Mouse (Mus musculus) lung, adult 2 months (tissue): ENCODE data around the gene Pramef8.

ENCODE experiments used
- CTCF ChIP-seq: fragments of 200-500 bp; IDR thresholded peaks from 2 replicates; pipeline ENCODE4 v1.5.1; 2011; ENCODE audit warnings: mild to moderate bottlenecking, low read length, control low read depth; ENCODE audit not compliant: insufficient read depth
- POLR2A ChIP-seq: fragments of 200-500 bp; IDR thresholded peaks from 2 replicates; pipeline ENCODE4 v1.6.1; 2011; ENCODE audit warnings: low read depth, mild to moderate bottlenecking, control low read depth, low read length, borderline replicate concordance; ENCODE audit errors: extremely low read depth

DNA sequence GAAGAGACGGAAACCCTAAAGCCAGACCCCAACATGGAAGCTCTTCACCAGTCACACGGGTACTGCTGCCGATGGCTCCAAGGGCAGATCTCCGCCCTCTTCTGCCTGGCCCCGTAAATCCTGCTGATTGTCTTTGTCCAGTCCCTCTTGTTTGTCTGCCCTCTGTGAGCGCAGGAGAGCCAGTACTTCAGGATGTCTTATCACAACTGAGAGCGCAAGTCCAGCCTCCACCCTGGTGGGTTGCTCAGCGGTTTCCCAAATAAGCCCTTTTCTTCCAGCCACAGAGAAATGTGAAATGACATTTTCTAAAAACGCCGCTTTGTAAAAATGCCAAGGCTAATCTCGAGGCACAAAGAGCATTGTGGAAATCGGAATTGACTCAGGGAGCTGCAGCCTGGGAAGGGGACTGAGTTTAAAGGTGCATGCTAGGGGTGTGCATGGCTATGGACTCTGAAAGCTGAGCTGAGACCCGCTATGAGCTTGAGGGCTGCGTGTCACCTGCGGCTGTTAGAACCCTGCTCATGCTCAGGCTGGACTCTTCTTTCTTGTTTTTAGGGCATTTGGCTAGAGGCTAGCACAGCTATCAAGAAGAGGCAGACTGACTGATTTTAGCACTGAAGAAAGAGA lies 45.7 kb upstream of the Pramef8 start:
- no peak for TF ChIP-seq POLR2A
- TF ChIP-seq CTCF = no peak
